Mouse (Mus musculus) heart, postnatal 0 days (tissue): ENCODE measurements at regions not wholly inside any gene's neighbourhood (a gene's known extent, or its start where the extent isn't known, plus 50 kb on each side); places are given as distances from the start of the nearest gene placed in this dataset.
A peak's percentile ranks its signal among the peaks of the same experiment; 100 is the strongest.
"Not testable (repeated sequence)": the region's sequence is repeated elsewhere in the genome, so short reads cannot be mapped to it uniquely, and the experiment has no call there.

Source experiments
- ATAC-seq: fragments of 200-750 bp; cut with Nextera tagmentation; 2 replicates; pipeline ENCODE4 v1.8.0; 2017; ENCODE audit warnings: low read depth, moderate number of reproducible peaks, moderate library complexity; ENCODE audit not compliant: insufficient read depth
- DNase-seq: peaks from one replicate; pipeline ENCODE4 v3.0.0-alpha.2; 2016; ENCODE audit warnings: low spot score
- H3K27ac ChIP-seq: fragments of 300-500 bp; sonication (generic); 2 replicates; pipeline ENCODE4 v1.5.1; 2014; ENCODE audit warnings: low read depth, mild to moderate bottlenecking
- H3K27me3 ChIP-seq: fragments of 300-500 bp; sonication (generic); 2 replicates; pipeline ENCODE4 v1.6.1; 2014; ENCODE audit warnings: low read length, mixed read lengths; ENCODE audit not compliant: control insufficient read depth, insufficient read depth
- H3K36me3 ChIP-seq: fragments of 300-500 bp; sonication (generic); replicated peaks from 2 replicates; pipeline ENCODE4 v1.6.1; 2014; ENCODE audit warnings: low read length, mixed read lengths; ENCODE audit not compliant: control insufficient read depth, insufficient read depth
- H3K4me1 ChIP-seq: fragments of 300-500 bp; sonication (generic); 2 replicates; pipeline ENCODE4 v1.6.1; 2014; ENCODE audit warnings: antibody characterized with exemption; ENCODE audit not compliant: control insufficient read depth, insufficient read depth
- H3K4me2 ChIP-seq: fragments of 300-500 bp; sonication (generic); 2 replicates; pipeline ENCODE4 v1.6.1; 2014; ENCODE audit warnings: low read depth, mild to moderate bottlenecking, low read length, moderate library complexity
- H3K4me3 ChIP-seq: fragments of 300-500 bp; sonication (generic); 2 replicates; pipeline ENCODE4 v1.5.1; 2014; ENCODE audit warnings: low read depth, low read length
- H3K9ac ChIP-seq: fragments of 300-500 bp; sonication (generic); replicated peaks from 2 replicates; pipeline ENCODE4 v1.6.1; 2014; ENCODE audit warnings: low read depth, low read length, mixed read lengths
- H3K9me3 ChIP-seq: fragments of 300-500 bp; sonication (generic); replicated peaks from 2 replicates; pipeline ENCODE4 v1.6.1; 2016; ENCODE audit warnings: low read length; ENCODE audit not compliant: control insufficient read depth
- CTCF ChIP-seq: IDR thresholded peaks from 2 replicates; pipeline ENCODE4 v1.5.1; 2016; ENCODE audit warnings: antibody characterized with exemption, control low read depth, low read depth
- EP300 ChIP-seq: IDR thresholded peaks from 2 replicates; pipeline ENCODE4 v1.6.1; 2016; ENCODE audit warnings: antibody characterized with exemption, low read depth
- WGBS: fragments of 180-500 bp; shearing (Covaris S2); extraction: QIAGEN DNeasy Blood & Tissue Kit; methylation state at CpG from one replicate; pipeline ENCODE4 v1.1.7; 2014; 5-methylcytosine and 5-hydroxymethylcytosine counted together

- no peak for ATAC-seq
- H3K4me2 ChIP-seq = no peak overlapping the region
These were observed 355.7 kb downstream of the Gabrg2 start for GRCm38 (mm10) chr11:41644725-41645501.

GRCm38 (mm10) chr11:41644083-41644482 is 356.6 kb downstream of the Gabrg2 start:
- H3K36me3 ChIP-seq = no peaks in the 10 kb centered on the region
- no peak for DNase-seq

More at GRCm38 (mm10) chr11:41644725-41645501, 355.7 kb downstream of the Gabrg2 start:
- Histone ChIP-seq H3K27me3 (no peaks in the 10 kb centered on the region), H3K4me3 (no peak overlapping the region), H3K36me3 (no peaks in the 10 kb centered on the region), H3K9me3 (no peaks in the 10 kb centered on the region), H3K4me1 (no peaks in the 10 kb centered on the region), H3K27ac (no peak overlapping the region), H3K9ac (no peak overlapping the region)
- DNase-seq = peak; percentile 18
- 23% methylated on average over 7 of the region's 7 CpGs for WGBS
- no peak for TF ChIP-seq CTCF
- no peak for TF ChIP-seq EP300

GRCm38 (mm10) chr11:41599006-41599405 is 401.7 kb downstream of the Gabrg2 start:
- Histone ChIP-seq H3K4me1 (no peaks in the 10 kb centered on the region), H3K4me2 (no peak overlapping the region), H3K27me3 (no peaks in the 10 kb centered on the region), H3K9me3 (no peaks in the 10 kb centered on the region), H3K4me3 (no peak overlapping the region), H3K27ac (no peak overlapping the region), H3K36me3 (no peaks in the 10 kb centered on the region), H3K9ac (no peak overlapping the region)
- TF ChIP-seq CTCF = no peak
- no peak for TF ChIP-seq EP300
- ATAC-seq (no peak), DNase-seq (no peak)
- 77% methylated on average over 1 of the region's 1 CpGs for WGBS

More at GRCm38 (mm10) chr11:41644083-41644482, 356.6 kb downstream of the Gabrg2 start:
- no peak overlapping the region for H3K27ac ChIP-seq
- ATAC-seq = no peak
- H3K27me3 ChIP-seq = no peaks in the 10 kb centered on the region
- TF ChIP-seq EP300 (no peak), CTCF (no peak)
- no peak overlapping the region for H3K4me3 ChIP-seq
- no peak overlapping the region for H3K9ac ChIP-seq
- 80% methylated on average over 3 of the region's 3 CpGs for WGBS
- H3K9me3 ChIP-seq = no peaks in the 10 kb centered on the region
- no peak overlapping the region for H3K4me2 ChIP-seq
- no peaks in the 10 kb centered on the region for H3K4me1 ChIP-seq

GRCm38 (mm10) chr11:41598431-41598830 is 402.2 kb downstream of the Gabrg2 start:
- 43% methylated on average over 6 of the region's 6 CpGs for WGBS
- ATAC-seq (no peak), DNase-seq (no peak)
- Histone ChIP-seq H3K9ac (no peak overlapping the region), H3K4me3 (no peak overlapping the region), H3K27me3 (no peaks in the 10 kb centered on the region), H3K36me3 (no peaks in the 10 kb centered on the region), H3K9me3 (no peaks in the 10 kb centered on the region), H3K4me2 (no peak overlapping the region), H3K4me1 (no peaks in the 10 kb centered on the region), H3K27ac (no peak overlapping the region)
- no peak for TF ChIP-seq CTCF
- no peak for TF ChIP-seq EP300

GRCm38 (mm10) chr11:41591426-41591825 is 409.2 kb downstream of the Gabrg2 start:
- not testable (repeated sequence) for DNase-seq, H3K9me3 ChIP-seq, ATAC-seq, H3K4me1 ChIP-seq, H3K9ac ChIP-seq, H3K4me3 ChIP-seq, H3K27ac ChIP-seq, H3K36me3 ChIP-seq, H3K4me2 ChIP-seq, H3K27me3 ChIP-seq
- 59% methylated on average over 4 of the region's 4 CpGs for WGBS
